Mouse (Mus musculus) megakaryocyte, embryonic 14.5 days (primary cell): ENCODE results near the gene Abca15. TPM values are rescaled to one million over a fixed set of nuclear protein-coding genes. Genes with fewer than 3 reads are reported as not detected.
"Not testable (repeated sequence)": the region's sequence is repeated elsewhere in the genome, so short reads cannot be mapped to it uniquely, and the experiment has no call there.

ENCODE experiments used
- H3K27me3 ChIP-seq: replicated peaks from 2 replicates; pipeline ENCODE3; 2012; ENCODE audit warnings: inconsistent platforms
- H3K36me3 ChIP-seq: replicated peaks from 2 replicates; pipeline ENCODE3; 2012; ENCODE audit warnings: low read length, inconsistent platforms, mixed read lengths
- H3K4me1 ChIP-seq: 2 replicates; pipeline ENCODE4 v1.6.1; 2012; ENCODE audit warnings: inconsistent platforms
- H3K4me3 ChIP-seq: replicated peaks from 2 replicates; pipeline ENCODE3; 2012; ENCODE audit warnings: moderate library complexity, mild to moderate bottlenecking, inconsistent platforms
- H3K9me3 ChIP-seq: 2 replicates; pipeline ENCODE4 v1.6.1; 2012; ENCODE audit warnings: inconsistent platforms
- FLI1 ChIP-seq: IDR thresholded peaks from 2 replicates; pipeline ENCODE4 v1.6.1; 2012; ENCODE audit warnings: low read length, inconsistent platforms, mixed read lengths
- GATA1 ChIP-seq: IDR thresholded peaks from 3 replicates; pipeline ENCODE4 v1.6.1; 2012; ENCODE audit warnings: mixed read lengths, low read length, inconsistent platforms, borderline replicate concordance
- polyA plus RNA-seq: library from polyadenylated mRNA; stranded (reverse); fragments of >175 nt; gene quantifications from 2 replicates; pipeline ENCODE4 v1.2.3, GENCODE M21; 2012; ENCODE audit warnings: low replicate concordance; ENCODE audit not compliant: insufficient read depth

The Abca15 gene
- not detected in 2 replicates for polyA plus RNA-seq

DNA sequence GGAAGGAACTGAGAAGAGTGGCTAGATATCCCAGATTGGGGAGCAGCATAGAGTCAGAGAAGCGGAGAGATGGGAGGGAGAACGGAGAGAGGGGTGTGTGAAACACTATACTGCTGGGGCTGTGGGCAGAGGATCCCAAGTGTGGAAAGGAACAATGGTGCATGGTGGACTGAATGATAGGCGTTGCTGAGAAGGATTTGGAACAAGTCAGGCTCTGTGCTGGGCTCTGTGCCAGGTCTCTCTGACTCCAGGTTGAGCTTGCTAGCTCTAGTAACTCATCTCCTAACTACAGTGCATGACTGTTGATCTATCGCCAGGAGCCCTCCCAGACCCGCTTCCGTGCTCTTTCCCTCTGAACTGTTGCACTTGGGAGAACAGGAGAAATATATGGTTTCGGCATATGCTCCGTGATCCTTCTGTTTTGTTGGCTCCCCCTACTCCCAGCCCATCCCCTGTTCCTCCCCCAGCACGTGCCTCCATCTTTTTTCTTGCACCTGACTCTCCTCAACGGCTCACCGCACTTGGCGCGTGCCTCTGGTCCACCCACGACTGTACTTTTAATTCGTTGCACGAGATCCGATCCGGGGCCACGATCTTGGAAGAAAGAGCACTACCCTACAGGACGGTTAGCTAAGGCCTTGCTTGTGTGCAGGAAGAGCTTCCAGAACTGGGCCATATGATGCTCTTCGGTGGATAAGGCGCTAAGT lies at the start of gene Abca15:
Gene Abca15 (plus strand): TSS at position 584 of the 707 bp plus-strand sequence.
- TF ChIP-seq FLI1: no peak
- no peak for TF ChIP-seq GATA1
- no peaks in the 10 kb centered on the region for H3K9me3 ChIP-seq
- peaks cover 9% of the 10 kb centered on the region for H3K27me3 ChIP-seq
- no peaks in the 10 kb centered on the region for H3K36me3 ChIP-seq
- H3K4me1 ChIP-seq: no peaks in the 10 kb centered on the region
- H3K4me3 ChIP-seq: peak within 1 kb of the TSS; percentile 56

DNA sequence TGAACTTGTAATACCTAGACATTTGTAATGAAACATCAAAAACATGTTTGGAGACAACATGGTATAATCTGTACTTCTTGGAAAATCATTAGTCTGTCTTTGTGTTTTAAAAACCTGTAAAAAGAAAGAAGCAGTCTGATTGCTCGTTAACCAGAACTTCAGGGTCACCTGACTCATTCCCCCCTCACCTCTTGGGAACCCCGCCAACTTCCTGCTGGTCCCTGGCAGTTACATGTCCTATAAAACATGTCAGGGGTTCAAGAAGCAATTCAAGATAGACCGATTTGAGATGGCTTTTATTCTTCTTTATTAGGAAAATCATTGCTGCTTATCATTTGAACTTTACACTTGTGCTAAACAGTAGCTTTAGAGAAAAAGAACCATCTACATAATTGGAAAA lies 43.2 kb upstream of the Abca15 start:
- H3K4me1 ChIP-seq: no peaks in the 10 kb centered on the region
- H3K4me3 ChIP-seq: no peak overlapping the region
- no peaks in the 10 kb centered on the region for H3K9me3 ChIP-seq
- TF ChIP-seq FLI1 (no peak), GATA1 (no peak)
- no peaks in the 10 kb centered on the region for H3K36me3 ChIP-seq
- H3K27me3 ChIP-seq: no peaks in the 10 kb centered on the region

DNA sequence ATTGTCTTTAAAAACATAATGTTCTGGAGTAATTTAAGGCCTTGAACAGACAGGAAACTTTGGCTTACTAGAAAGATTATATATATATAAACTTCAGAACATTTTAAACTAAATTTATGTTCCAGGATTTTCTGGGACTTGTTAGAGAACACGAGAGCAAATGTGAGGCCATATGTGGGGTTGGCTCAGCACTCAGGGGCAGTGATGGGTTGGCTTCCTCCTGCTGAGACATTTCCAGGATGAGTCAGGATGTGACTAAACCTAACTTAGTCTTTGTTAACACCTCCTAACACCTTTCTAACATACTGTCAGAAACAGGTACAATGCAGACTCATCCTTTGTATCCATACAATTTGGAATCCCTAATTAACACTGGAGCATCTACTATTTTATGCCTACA lies 12.4 kb upstream of the Abca15 start:
- Histone ChIP-seq H3K4me1 (no peaks in the 10 kb centered on the region), H3K9me3 (peaks cover 5% of the 10 kb centered on the region), H3K36me3 (no peaks in the 10 kb centered on the region), H3K4me3 (no peak overlapping the region), H3K27me3 (no peaks in the 10 kb centered on the region)
- TF ChIP-seq FLI1: no peak
- TF ChIP-seq GATA1: no peak

DNA sequence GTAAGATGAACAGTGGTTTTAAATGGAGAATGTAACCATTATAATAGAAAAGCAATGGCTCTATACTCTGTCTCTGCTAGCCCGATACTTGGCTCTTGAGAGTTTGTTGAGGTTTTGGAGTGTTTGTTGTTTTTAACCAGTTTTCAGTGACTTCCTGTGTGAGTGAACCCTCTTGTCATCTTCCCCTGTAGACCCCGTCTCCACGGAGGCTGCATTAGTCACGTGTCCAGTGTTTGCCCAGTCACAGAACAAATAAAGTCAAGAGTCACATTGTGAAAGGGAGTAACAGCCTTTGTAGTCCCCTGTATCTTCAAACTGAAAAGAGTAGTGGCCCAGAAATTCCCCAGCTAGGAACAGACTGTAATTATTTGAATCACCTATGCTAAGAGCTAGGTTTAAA lies 5.5 kb upstream of the Abca15 start:
- Histone ChIP-seq H3K27me3 (peaks cover 2% of the 10 kb centered on the region), H3K36me3 (no peaks in the 10 kb centered on the region), H3K9me3 (no peaks in the 10 kb centered on the region), H3K4me1 (no peaks in the 10 kb centered on the region), H3K4me3 (no peak overlapping the region)
- TF ChIP-seq FLI1 (no peak), GATA1 (no peak)

DNA sequence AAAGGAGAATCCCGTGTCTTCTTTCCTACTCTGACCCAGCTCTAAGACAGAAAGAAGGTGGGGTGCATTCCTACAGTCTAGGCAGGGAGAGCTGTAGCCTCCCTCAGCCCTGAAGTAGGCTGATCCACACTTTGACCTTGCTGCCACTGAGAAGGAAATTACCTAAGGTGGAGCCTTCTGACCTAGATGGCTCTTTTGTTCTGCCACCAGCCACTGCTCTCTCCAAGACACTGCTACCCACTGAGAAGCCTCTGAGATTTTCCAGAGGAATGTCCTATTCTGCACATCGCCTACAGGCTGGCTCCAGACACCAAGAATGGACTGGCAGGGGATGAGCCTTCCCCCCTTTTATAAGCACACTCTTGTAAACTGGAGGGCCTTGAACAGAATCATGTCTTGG lies 2.6 kb upstream of the Abca15 start:
- H3K9me3 ChIP-seq, H3K4me1 ChIP-seq, H3K36me3 ChIP-seq, H3K4me3 ChIP-seq, H3K27me3 ChIP-seq: not testable (repeated sequence)

DNA sequence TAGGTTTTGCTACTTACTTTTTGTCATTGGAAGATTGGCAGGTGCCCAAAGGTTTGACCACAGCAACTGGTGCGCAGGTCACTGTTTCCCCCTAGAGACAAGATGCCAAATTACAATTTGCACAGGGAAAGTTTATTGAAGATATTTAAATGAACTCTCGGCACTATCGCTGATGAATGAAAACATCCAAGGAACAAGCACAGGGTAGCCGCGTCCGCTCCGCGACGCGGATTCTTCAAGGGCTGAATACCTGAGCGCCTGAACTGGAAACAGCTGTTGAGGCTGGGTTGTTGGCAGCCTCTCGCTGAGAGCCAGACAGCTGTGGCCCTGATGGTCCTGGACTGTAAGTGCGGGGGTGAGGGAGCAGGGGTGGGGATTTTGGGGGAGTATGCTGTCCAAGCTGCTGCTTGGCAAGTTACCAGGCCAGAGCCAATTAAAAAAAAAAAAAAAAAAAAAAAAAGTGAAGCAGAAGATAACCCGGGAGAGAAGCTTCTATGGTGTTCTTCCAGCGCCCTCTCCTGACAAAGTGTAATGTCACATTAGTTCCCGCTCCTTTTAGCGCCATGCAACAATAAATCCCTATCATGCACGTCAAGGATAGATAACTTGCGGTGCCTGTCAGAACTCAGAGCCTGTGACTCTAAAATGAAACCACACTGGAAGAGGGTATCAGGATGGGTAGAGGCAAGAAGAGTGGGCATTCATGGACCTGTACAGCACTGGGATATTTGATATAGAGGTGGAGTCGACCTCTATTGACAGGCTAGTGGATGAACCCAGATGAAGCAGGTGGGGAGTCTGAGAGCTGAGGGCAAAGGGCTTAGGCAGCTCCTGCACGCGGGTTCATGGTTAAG lies 1.0 kb upstream of the Abca15 start:
- H3K9me3 ChIP-seq: no peaks in the 10 kb centered on the region
- H3K36me3 ChIP-seq: no peaks in the 10 kb centered on the region
- peaks cover 9% of the 10 kb centered on the region for H3K27me3 ChIP-seq
- peak overlapping the region; percentile 78 for H3K4me3 ChIP-seq
- no peak for TF ChIP-seq GATA1
- no peak for TF ChIP-seq FLI1
- no peaks in the 10 kb centered on the region for H3K4me1 ChIP-seq

DNA sequence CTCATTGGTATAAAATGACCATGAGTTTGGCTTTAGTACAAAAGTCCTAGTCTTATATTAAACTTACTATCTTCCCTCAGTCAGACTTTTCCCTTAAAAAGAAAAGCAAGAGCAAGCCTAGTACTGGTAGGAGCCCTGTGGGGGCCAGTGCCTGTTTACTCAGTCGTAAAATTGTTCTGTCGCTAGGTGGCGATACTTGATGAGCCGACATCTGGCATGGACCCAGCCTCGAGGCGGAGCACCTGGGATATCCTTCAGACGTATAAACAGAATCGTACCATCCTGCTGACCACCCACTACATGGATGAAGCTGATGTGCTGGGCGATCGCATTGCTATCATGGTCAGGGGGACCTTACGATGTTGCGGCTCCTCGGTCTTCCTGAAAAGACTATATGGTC lies 32.7 kb downstream of the Abca15 start:
- Histone ChIP-seq H3K27me3 (no peaks in the 10 kb centered on the region), H3K9me3 (no peaks in the 10 kb centered on the region), H3K36me3 (no peaks in the 10 kb centered on the region), H3K4me1 (0 out of 2 replicates have a peak, but pooled peaks cover 3% of the 10 kb centered on the region), H3K4me3 (peak overlapping the region; percentile 26)
- TF ChIP-seq GATA1: no peak
- TF ChIP-seq FLI1: no peak

DNA sequence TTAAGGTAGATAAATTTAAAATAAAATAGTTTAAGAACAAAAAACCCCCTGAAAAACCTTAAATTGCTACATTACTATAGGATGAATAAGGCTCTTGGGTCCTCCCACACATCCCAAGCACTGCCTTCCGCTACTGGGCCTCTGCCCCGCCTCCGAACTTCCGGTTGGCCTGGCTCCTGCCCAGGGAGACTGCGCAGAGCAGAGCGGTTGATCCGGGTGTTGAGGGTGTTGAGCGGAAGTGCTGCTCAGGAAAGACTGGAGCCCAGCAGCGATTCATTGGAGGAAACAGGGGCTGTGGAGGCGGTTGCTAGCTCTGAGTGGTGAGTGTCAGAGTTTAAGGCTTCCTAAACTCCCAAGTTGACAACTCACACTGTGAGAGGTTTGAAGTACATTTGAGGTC lies 81.0 kb downstream of the Abca15 start, which contains the start of gene Abca16:
Gene Abca16 (plus strand): TSS at position 201 of the 400 bp plus-strand sequence.
- Histone ChIP-seq H3K4me3 (no peak within 1 kb of the TSS), H3K36me3 (no peaks in the 10 kb centered on the region), H3K27me3 (no peaks in the 10 kb centered on the region), H3K4me1 (no peaks in the 10 kb centered on the region), H3K9me3 (no peaks in the 10 kb centered on the region)
- no peak for TF ChIP-seq FLI1

DNA sequence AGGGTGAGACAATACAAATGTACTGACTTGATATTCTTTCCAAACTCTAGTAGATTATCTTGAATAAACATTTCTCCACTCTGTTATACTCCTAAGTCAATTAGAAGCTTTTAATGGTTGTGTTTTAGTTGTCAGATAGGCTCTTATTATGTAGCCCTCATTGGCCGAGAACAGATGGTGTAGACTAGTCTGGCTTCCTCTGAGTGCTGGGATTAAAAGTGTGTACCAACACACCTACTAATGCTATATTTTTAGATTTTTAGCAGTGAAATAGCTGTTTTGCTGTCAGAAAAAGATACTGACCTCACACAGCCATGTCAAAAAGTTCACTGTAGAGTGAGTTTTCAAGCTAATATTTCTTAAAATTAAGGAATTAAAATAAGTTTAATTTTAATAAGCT lies 83.9 kb downstream of the Abca15 start:
- Histone ChIP-seq H3K36me3 (no peaks in the 10 kb centered on the region), H3K27me3 (no peaks in the 10 kb centered on the region), H3K9me3 (no peaks in the 10 kb centered on the region), H3K4me1 (no peaks in the 10 kb centered on the region), H3K4me3 (no peak overlapping the region)
- TF ChIP-seq FLI1: no peak

DNA sequence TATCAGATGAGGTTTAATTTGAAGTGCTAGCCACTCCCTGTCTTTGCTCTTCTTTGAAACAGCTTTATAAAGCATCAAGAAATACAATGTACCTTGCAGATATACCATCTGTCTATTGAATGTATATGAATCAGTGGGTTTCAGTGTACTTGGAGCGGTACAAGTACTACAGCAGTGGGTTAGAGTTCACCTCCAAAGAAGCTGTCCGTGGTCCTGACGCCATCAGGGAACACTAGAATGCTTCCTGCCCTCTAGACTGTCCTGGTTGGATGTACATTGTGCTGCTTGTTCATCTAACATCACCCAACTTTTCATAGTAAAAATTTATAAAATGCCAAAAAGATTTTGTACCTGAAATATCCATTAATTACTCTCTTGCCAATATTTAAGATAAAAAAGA lies 98.2 kb downstream of the Abca15 start:
- no peaks in the 10 kb centered on the region for H3K9me3 ChIP-seq
- TF ChIP-seq GATA1 (no peak), FLI1 (no peak)
- no peak overlapping the region for H3K4me3 ChIP-seq
- H3K36me3 ChIP-seq: no peaks in the 10 kb centered on the region
- H3K27me3 ChIP-seq: no peaks in the 10 kb centered on the region
- H3K4me1 ChIP-seq: peaks cover 9% of the 10 kb centered on the region

DNA sequence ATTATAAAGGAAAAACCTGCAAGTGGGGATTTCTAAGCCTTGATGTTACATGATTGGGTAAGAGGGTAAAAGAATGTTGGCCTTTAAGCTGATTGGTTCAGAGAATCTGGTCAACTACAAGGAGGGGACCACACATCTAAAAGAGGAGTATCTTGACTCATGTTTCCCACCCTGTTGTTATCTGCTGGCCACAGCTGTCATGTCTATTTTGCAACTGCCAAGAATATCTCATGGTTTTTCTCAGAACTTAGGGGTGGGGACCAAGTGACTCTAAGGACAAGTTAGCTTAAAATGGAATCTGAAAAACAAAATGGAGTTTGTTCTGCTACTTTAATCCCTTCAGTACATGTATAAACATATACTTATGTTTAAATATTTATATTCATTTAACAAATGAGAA lies 103.0 kb downstream of the Abca15 start:
- no peak for TF ChIP-seq GATA1
- no peak for TF ChIP-seq FLI1
- Histone ChIP-seq H3K27me3 (no peaks in the 10 kb centered on the region), H3K36me3 (no peaks in the 10 kb centered on the region), H3K9me3 (no peaks in the 10 kb centered on the region), H3K4me3 (no peak overlapping the region), H3K4me1 (peaks cover 16% of the 10 kb centered on the region)

Other genes starting within 250 kb of the Abca15 start
- gene Dnah3, start 233.4 kb upstream of the Abca15 start, polyA plus RNA-seq: not detected in 2 replicates
- 2.0 and 13.3 TPM in 2 replicates for gene Tmem159, start 226.3 kb upstream of the Abca15 start, polyA plus RNA-seq
- not detected in 2 replicates for gene Zp2, start 183.4 kb upstream of the Abca15 start, polyA plus RNA-seq
- gene Anks4b, start 154.8 kb upstream of the Abca15 start, polyA plus RNA-seq: not detected in 2 replicates
- gene Crym, start 126.6 kb upstream of the Abca15 start, polyA plus RNA-seq: not detected in 2 replicates
- not detected in 2 replicates for gene Abca14, start 124.7 kb upstream of the Abca15 start, polyA plus RNA-seq
- not detected in 2 replicates for gene Abca16, start 81.0 kb downstream of the Abca15 start, polyA plus RNA-seq